Mouse (Mus musculus) hindbrain, postnatal 0 days (tissue): ENCODE measurements around the gene Eif2b2. TPM values are rescaled to one million over a fixed set of nuclear protein-coding genes. Genes with fewer than 3 reads are reported as not detected.

Experiments
- ATAC-seq: fragments of 200-750 bp; cut with Nextera tagmentation; 2 replicates; pipeline ENCODE4 v1.8.0; 2017; ENCODE audit warnings: mild to moderate bottlenecking, moderate TSS enrichment, moderate library complexity
- DNase-seq: peaks from one replicate; pipeline ENCODE4 v3.0.0-alpha.2; 2015; ENCODE audit warnings: low spot score
- H3K27ac ChIP-seq: fragments of 300-500 bp; sonication (generic); 2 replicates; pipeline ENCODE4 v1.5.1; 2014; ENCODE audit warnings: mild to moderate bottlenecking
- H3K27me3 ChIP-seq: fragments of 300-500 bp; sonication (generic); 2 replicates; pipeline ENCODE4 v1.6.1; 2014; ENCODE audit warnings: low read length, mixed read lengths; ENCODE audit not compliant: insufficient read depth
- H3K36me3 ChIP-seq: fragments of 300-500 bp; sonication (generic); 2 replicates; pipeline ENCODE4 v1.6.1; 2014; ENCODE audit warnings: low read length, mixed read lengths; ENCODE audit not compliant: insufficient read depth
- H3K4me1 ChIP-seq: fragments of 300-500 bp; sonication (generic); 2 replicates; pipeline ENCODE4 v1.6.1; 2014; ENCODE audit warnings: antibody characterized with exemption, low read length, mixed read lengths; ENCODE audit not compliant: insufficient read depth
- H3K4me2 ChIP-seq: fragments of 300-500 bp; sonication (generic); 2 replicates; pipeline ENCODE4 v1.6.1; 2014; ENCODE audit warnings: low read depth, mild to moderate bottlenecking, low read length, moderate library complexity, mixed read lengths
- H3K4me3 ChIP-seq: fragments of 300-500 bp; sonication (generic); 2 replicates; pipeline ENCODE4 v1.5.1; 2014; ENCODE audit warnings: low read length
- H3K9ac ChIP-seq: fragments of 300-500 bp; sonication (generic); replicated peaks from 2 replicates; pipeline ENCODE4 v1.6.1; 2014; ENCODE audit warnings: mild to moderate bottlenecking, low read length, moderate library complexity, mixed read lengths
- H3K9me3 ChIP-seq: fragments of 300-500 bp; sonication (generic); 2 replicates; pipeline ENCODE4 v1.6.1; 2016; ENCODE audit warnings: low read length, mixed read lengths
- CTCF ChIP-seq: IDR thresholded peaks from 2 replicates; pipeline ENCODE4 v1.5.1; 2016; ENCODE audit warnings: antibody characterized with exemption, control low read depth, low read depth
- WGBS: fragments of 180-500 bp; shearing (Covaris S2); extraction: QIAGEN DNeasy Blood & Tissue Kit; methylation state at CpG from one replicate; pipeline ENCODE4 v1.1.7; 2014; 5-methylcytosine and 5-hydroxymethylcytosine counted together
- microRNA-seq, 2 experiments: library from miRNA; unstranded; fragments of <30 nt; microRNA quantifications; one replicate each; pipeline ENCODE4; 2016
- polyA plus RNA-seq: library from polyadenylated mRNA; unstranded; fragments of >200 nt; fragmentation: Nextera tagmentation; extraction: Ambion mirVana; gene quantifications from 2 replicates; pipeline ENCODE4 v1.2.1, GENCODE M21; 2015
- total RNA-seq: library from RNA; depleted of rRNA; stranded (reverse); fragments of >200 nt; gene quantifications from 2 replicates; pipeline ENCODE4 v1.2.3, GENCODE M21; 2014; rRNA removed

Gene Eif2b2
- total and polyA plus RNA-seq, 2 experiments from 2014 or later = 87.9 to 91.0 TPM

- Histone ChIP-seq H3K36me3 (no peaks in the 10 kb centered on the region), H3K4me3 (no peak overlapping the region), H3K9me3 (no peaks in the 10 kb centered on the region), H3K9ac (no peak overlapping the region), H3K27ac (no peak overlapping the region), H3K27me3 (no peaks in the 10 kb centered on the region), H3K4me2 (no peak overlapping the region), H3K4me1 (no peaks in the 10 kb centered on the region; the same call in 1 of the 2 replicates)
- DNase-seq = no peak
- TF ChIP-seq CTCF = no peak
- ATAC-seq = no peak
- 80% methylated on average over 4 of the region's 4 CpGs for WGBS
Observed at GRCm38 (mm10) chr12:85271843-85272206, 52.5 kb downstream of the Eif2b2 start.

GRCm38 (mm10) chr12:85273508-85273907 is 54.2 kb downstream of the Eif2b2 start:
- no peak for ATAC-seq
- DNase-seq = no peak
- no peak overlapping the region for H3K27ac ChIP-seq
- no peaks in the 10 kb centered on the region for H3K36me3 ChIP-seq
- 91% methylated on average over 10 of the region's 10 CpGs for WGBS
- H3K9me3 ChIP-seq = no peaks in the 10 kb centered on the region
- H3K4me1 ChIP-seq = no peaks in the 10 kb centered on the region; the same call in 1 of the 2 replicates
- no peak for TF ChIP-seq CTCF
- H3K27me3 ChIP-seq = no peaks in the 10 kb centered on the region
- H3K9ac ChIP-seq = no peak overlapping the region
- H3K4me2 ChIP-seq = no peak overlapping the region
- no peak overlapping the region for H3K4me3 ChIP-seq

Small RNA genes within 50 kb of the gene (microRNA-seq; reads per million reads assigned to microRNA genes)
- gene Mir6938 = 0 to 0.35 reads per million in 2 experiments

Other genes starting within 250 kb of the Eif2b2 start
- 24.9 and 31.3 TPM in 2 replicates for gene Fcf1, start 248.6 kb upstream of the Eif2b2 start, total RNA-seq
- gene Fcf1, start 248.6 kb upstream of the Eif2b2 start, polyA plus RNA-seq = 69.7 and 78.5 TPM in 2 replicates
- gene Arel1, start 248.6 kb upstream of the Eif2b2 start, total RNA-seq = 83.7 and 86.6 TPM in 2 replicates
- gene Arel1, start 248.6 kb upstream of the Eif2b2 start, polyA plus RNA-seq = 27.5 and 27.6 TPM in 2 replicates
- gene Ylpm1, start 223.2 kb upstream of the Eif2b2 start, total RNA-seq = 30.5 and 35.8 TPM in 2 replicates
- gene Ylpm1, start 223.2 kb upstream of the Eif2b2 start, polyA plus RNA-seq = 23.5 and 24.4 TPM in 2 replicates
- 0.68 and 0.79 TPM in 2 replicates for gene Prox2, start 108.7 kb upstream of the Eif2b2 start, total RNA-seq
- gene Prox2, start 108.7 kb upstream of the Eif2b2 start, polyA plus RNA-seq = 1.4 and 2.0 TPM in 2 replicates
- gene Dlst, start 108.6 kb upstream of the Eif2b2 start, total RNA-seq = 104 and 115 TPM in 2 replicates
- gene Dlst, start 108.6 kb upstream of the Eif2b2 start, polyA plus RNA-seq = 104 and 108 TPM in 2 replicates
- gene Rps6kl1, start 68.2 kb upstream of the Eif2b2 start, total RNA-seq = 42.0 TPM in 2 replicates
- gene Rps6kl1, start 68.2 kb upstream of the Eif2b2 start, polyA plus RNA-seq = 29.3 and 30.8 TPM in 2 replicates
- gene Pgf, start 41.7 kb upstream of the Eif2b2 start, total RNA-seq = 2.9 and 5.0 TPM in 2 replicates
- gene Pgf, start 41.7 kb upstream of the Eif2b2 start, polyA plus RNA-seq = 10.0 TPM in 2 replicates
- gene Mlh3, start 51.1 kb downstream of the Eif2b2 start, total RNA-seq = 5.5 and 9.9 TPM in 2 replicates
- 4.9 and 5.1 TPM in 2 replicates for gene Mlh3, start 51.1 kb downstream of the Eif2b2 start, polyA plus RNA-seq
- gene Acyp1, start 69.0 kb downstream of the Eif2b2 start, total RNA-seq = 17.9 and 18.2 TPM in 2 replicates
- 50.9 and 55.8 TPM in 2 replicates for gene Acyp1, start 69.0 kb downstream of the Eif2b2 start, polyA plus RNA-seq
- 1.1 and 1.3 TPM in 2 replicates for gene Zc2hc1c, start 69.1 kb downstream of the Eif2b2 start, total RNA-seq
- gene Zc2hc1c, start 69.1 kb downstream of the Eif2b2 start, polyA plus RNA-seq = 1.4 and 1.5 TPM in 2 replicates
- 20.5 and 21.5 TPM in 2 replicates for gene Nek9, start 119.9 kb downstream of the Eif2b2 start, total RNA-seq
- 8.9 and 10.5 TPM in 2 replicates for gene Nek9, start 119.9 kb downstream of the Eif2b2 start, polyA plus RNA-seq
- 55.0 and 59.3 TPM in 2 replicates for gene Tmed10, start 155.4 kb downstream of the Eif2b2 start, total RNA-seq
- gene Tmed10, start 155.4 kb downstream of the Eif2b2 start, polyA plus RNA-seq = 222 and 224 TPM in 2 replicates